Mouse (Mus musculus) T-helper 17 cell (primary cell): ENCODE measurements around the gene Ckap2l.

Experiments used
- in situ Hi-C, 2 experiments: fragments of 300-600 bp; cut with MboI, MseI; formaldehyde crosslinking; loops; 1 replicate in 1 of 2; 2 replicates in 1 of 2; pipeline ENCODE4 v1.15.1; 2025; ENCODE audit warnings: high pct_unique_total_duplicates in 2 of 2

Ckap2l gene

GRCm38 (mm10) chr2:129296671-129297588 lies at the start of gene Ckap2l:
TSS of gene Ckap2l (minus strand) at chr2:129297212.
- in situ Hi-C loops: loop anchor here in 1 of 2 experiments (25.0 kb wide), 1 partner anchor 1485 kb away; no protein-coding TSS in a partner anchor

GRCm38 (mm10) chr2:129338138-129338621 lies 41.2 kb upstream of the Ckap2l start:
- in situ Hi-C loops: loop anchor here in 1 of 2 experiments (5.0 kb wide), 1 partner anchor 36 kb away; no protein-coding TSS in a partner anchor

GRCm38 (mm10) chr2:129333471-129333870 lies 36.5 kb upstream of the Ckap2l start:
- in situ Hi-C loops: no loop called here

- in situ Hi-C loops: no loop called here
Measured at GRCm38 (mm10) chr2:129330540-129330939, 33.5 kb upstream of the Ckap2l start.

- in situ Hi-C loops: no loop called here
Measured at GRCm38 (mm10) chr2:129330024-129330423, 33.0 kb upstream of the Ckap2l start.

- in situ Hi-C loops: loop anchor here in 1 of 2 experiments (10.0 kb wide), 1 partner anchor 423 kb away; no protein-coding TSS in a partner anchor
Measured at GRCm38 (mm10) chr2:129328238-129328637, 31.2 kb upstream of the Ckap2l start.

- in situ Hi-C loops: loop anchor here in 1 of 2 experiments (10.0 kb wide), 1 partner anchor 419 kb away; no protein-coding TSS in a partner anchor
Measured at GRCm38 (mm10) chr2:129324216-129324615, 27.2 kb upstream of the Ckap2l start.

GRCm38 (mm10) chr2:129322117-129322635 lies 25.2 kb upstream of the Ckap2l start:
- in situ Hi-C loops: loop anchor here in 1 of 2 experiments (10.0 kb wide), 1 partner anchor 417 kb away; no protein-coding TSS in a partner anchor

- in situ Hi-C loops: loop anchor here in 1 of 2 experiments (10.0 kb wide), 1 partner anchor 415 kb away; no protein-coding TSS in a partner anchor
Measured at GRCm38 (mm10) chr2:129320033-129320605, 23.1 kb upstream of the Ckap2l start.

- in situ Hi-C loops: no loop called here
Measured at GRCm38 (mm10) chr2:129315831-129316230, 18.8 kb upstream of the Ckap2l start.

- in situ Hi-C loops: no loop called here
Measured at GRCm38 (mm10) chr2:129314880-129315279, 17.9 kb upstream of the Ckap2l start.

- in situ Hi-C loops: no loop called here
Measured at GRCm38 (mm10) chr2:129313934-129314333, 16.9 kb upstream of the Ckap2l start.

GRCm38 (mm10) chr2:129309836-129310235 lies 12.8 kb upstream of the Ckap2l start, which contains the start of gene Il1a:
TSS of gene Il1a (minus strand) at chr2:129309972.
- in situ Hi-C loops: no loop called here

GRCm38 (mm10) chr2:129306020-129306419 lies 9.0 kb upstream of the Ckap2l start:
- in situ Hi-C loops: no loop called here

- in situ Hi-C loops: loop anchor here in 1 of 2 experiments (25.0 kb wide), 1 partner anchor 1485 kb away; no protein-coding TSS in a partner anchor
Measured at GRCm38 (mm10) chr2:129297589-129297982, 574 bp upstream of the Ckap2l start.

- in situ Hi-C loops: loop anchor here in 1 of 2 experiments (25.0 kb wide), 1 partner anchor 1484 kb away; no protein-coding TSS in a partner anchor
Measured at GRCm38 (mm10) chr2:129296086-129296485, 926 bp downstream of the Ckap2l start.

GRCm38 (mm10) chr2:129295075-129295474 lies 1.9 kb downstream of the Ckap2l start:
- in situ Hi-C loops: loop anchor here in 1 of 2 experiments (25.0 kb wide), 1 partner anchor 1483 kb away; no protein-coding TSS in a partner anchor

GRCm38 (mm10) chr2:129273823-129274222 lies 23.2 kb downstream of the Ckap2l start:
- in situ Hi-C loops: no loop called here

GRCm38 (mm10) chr2:129270621-129271020 lies 26.4 kb downstream of the Ckap2l start:
- in situ Hi-C loops: no loop called here

- in situ Hi-C loops: no loop called here
Measured at GRCm38 (mm10) chr2:129269986-129270385, 27.0 kb downstream of the Ckap2l start.

GRCm38 (mm10) chr2:129269161-129269643 lies 27.8 kb downstream of the Ckap2l start:
- in situ Hi-C loops: no loop called here
